Mouse (Mus musculus) central nervous system, embryonic 11.5 days (tissue): Measurements from ENCODE around the gene Morn4. TPM values are rescaled to one million over a fixed set of nuclear protein-coding genes. Genes with fewer than 3 reads are reported as not detected.

ENCODE experiments used
- polyA plus RNA-seq: library from polyadenylated mRNA; depleted of rRNA; stranded (reverse); fragments of >200 nt; gene quantifications from 2 replicates; pipeline ENCODE4 v1.2.3, GENCODE M21; 2012; rRNA removed

The Morn4 gene
- 48.5 and 49.9 TPM in 2 replicates for polyA plus RNA-seq

DNA sequence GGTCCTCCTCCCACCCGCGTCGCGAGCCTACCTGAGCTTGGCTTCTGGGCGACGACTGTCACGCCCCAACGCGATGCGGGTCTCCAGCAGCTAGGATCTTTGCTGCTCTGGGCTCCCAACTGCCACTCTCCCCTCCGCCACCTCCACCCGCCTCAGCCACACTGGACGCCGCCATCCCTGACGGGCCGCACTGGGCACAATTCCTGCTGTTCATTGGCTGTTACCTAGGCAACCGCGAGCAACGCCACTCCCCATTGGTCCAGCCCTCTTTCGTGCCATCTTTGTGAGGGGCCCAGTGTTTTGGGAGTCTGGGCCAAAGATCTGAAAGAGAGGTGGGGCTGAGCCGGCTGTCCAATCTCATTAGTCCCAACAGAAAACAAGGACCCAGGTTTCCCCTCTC lies at the start of gene Morn4:
TSS of gene Morn4 (minus strand) at position 192 of the 400 bp plus-strand sequence.

DNA sequence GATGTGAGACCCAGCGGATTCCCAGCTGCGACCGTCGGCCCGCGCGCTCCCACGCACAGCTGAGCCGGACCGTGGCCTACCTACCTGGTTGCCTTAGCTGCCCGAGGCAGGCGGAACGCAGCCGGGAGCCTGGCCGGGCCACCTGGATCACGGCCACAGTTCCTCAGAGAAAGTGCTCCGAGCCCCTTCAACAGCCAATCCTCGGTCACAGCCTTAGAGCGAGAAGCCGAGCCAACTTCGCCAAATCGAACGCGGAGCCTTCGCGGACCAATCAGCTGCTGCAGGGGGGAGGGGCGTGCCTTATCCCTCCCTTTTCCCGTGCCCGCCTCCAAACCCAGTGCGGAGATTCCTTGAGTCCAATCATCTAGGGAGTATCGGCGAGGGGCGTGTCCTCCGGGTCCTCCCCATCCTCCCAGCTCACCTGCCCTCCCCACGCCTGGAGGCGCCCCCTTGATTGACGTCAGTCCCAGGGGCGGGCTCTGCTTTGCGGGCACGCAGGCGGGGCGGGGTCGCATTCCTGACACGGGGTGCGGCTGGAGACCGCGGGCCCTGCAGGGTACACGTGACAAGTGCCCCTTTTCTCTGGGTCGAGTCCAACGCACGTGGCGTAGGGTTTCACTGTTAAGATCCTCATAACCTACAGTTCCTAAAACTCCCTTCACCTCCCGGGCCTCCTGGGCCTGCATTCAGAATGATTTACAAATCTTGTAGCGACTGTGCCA lies 42.8 kb upstream of the Morn4 start, which contains the start of gene Avpi1:
TSS of gene Avpi1 (minus strand) at position 273 of the 722 bp plus-strand sequence.

DNA sequence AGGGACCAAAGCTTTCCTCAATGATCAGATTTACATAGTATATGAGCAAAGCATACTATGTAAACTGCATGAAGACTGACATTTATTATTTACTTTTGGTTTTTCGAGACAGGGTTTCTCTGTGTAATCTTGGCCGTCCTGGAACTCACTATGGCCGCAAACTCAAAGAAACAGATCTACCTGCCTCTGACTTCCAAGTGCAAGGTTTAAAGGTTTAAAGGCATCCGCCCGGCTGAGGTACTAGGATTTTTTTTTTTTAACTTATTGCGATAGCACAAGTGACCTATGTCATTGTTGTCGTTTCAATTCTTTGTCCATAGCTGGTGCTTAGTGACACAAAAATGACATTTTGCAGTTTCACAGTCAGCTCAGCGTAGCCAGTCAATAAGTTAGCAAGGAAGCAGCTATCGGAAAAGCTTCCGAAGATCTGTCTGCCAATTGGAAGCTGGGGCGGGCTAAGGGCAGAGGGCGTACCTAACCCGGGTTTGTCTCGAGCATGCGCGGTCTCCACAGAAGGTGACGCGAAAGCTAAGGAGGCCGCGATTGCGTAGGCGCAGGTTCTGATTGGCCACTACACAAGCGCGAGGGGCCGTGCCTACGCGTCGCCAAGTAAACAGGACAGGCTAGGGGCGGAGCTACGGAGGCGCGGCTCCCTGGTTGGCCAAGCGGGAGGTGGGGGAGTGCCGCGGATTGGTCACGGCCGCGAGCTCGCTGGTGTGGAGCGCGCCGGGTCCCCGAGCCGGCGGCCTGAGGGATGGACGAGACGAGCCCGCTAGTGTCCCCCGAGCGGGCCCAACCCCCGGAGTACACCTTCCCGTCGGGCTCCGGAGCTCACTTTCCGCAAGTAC lies 3.8 kb upstream of the Morn4 start, which contains the start of gene Pi4k2a:
TSS of gene Pi4k2a (plus strand) at position 723 of the 848 bp plus-strand sequence.

DNA sequence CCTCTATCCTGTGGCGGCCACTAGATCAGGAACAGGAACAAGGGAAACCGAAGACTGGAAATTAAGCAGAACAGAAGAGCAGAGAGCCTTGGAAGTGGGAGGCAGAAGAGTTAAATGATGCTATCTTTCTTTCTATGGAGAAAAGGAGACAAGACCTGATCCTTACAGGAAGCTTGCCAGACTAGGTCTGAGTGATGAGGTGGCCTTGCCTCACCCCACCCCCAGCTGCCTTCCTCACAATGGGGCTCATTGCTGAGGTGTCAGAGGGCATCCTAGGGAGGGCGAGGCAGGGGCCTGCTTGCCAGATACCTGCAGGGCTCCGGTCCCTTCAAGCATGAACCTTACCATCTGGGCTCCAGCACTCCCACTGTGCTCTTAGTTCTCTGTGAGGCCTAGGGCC lies 34.2 kb downstream of the Morn4 start, which contains the start of gene 4933411K16Rik:
TSS of gene 4933411K16Rik (plus strand) at position 301 of the 400 bp plus-strand sequence.

DNA sequence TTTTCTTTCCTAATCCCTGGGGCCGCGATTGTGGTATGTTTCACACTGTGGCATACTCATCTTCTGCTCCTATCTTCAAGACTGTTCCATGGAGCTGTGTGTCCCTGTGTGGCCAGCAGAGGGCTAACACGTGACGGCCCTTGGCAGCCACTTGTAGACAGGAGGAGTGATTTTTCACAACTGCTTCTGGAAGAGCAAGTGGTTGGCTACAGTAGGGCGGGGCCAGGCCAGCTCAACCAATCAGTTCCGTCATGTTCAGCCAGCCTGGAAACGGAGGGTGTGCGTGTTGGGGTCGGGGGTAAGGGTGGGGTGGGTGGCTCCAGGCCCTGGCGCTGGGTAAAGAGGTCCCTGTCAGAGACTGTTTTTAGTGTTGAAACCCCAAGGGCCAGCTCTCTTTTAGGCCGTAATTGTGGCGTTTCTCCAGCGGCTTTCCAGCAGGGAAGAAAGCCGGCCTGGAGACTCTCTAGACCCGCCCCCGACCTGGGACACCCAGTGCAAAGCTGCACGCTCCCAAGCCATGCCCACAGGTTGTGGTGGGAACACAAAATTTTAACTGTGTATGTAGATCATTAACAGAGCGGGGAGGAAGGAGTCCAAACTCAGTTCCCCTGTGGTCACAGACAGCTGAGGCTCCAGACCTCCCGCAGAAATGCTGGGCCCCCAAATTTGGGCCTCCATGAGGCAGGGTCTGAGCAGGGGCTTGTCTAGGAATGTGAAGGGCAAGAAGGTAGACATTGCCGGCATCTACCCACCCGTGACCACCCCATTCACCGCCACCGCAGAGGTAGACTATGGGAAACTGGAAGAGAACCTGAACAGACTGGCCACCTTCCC lies 40.7 kb downstream of the Morn4 start, which contains the start of gene Hoga1:
TSS of gene Hoga1 (plus strand) at position 342 of the 834 bp plus-strand sequence.

DNA sequence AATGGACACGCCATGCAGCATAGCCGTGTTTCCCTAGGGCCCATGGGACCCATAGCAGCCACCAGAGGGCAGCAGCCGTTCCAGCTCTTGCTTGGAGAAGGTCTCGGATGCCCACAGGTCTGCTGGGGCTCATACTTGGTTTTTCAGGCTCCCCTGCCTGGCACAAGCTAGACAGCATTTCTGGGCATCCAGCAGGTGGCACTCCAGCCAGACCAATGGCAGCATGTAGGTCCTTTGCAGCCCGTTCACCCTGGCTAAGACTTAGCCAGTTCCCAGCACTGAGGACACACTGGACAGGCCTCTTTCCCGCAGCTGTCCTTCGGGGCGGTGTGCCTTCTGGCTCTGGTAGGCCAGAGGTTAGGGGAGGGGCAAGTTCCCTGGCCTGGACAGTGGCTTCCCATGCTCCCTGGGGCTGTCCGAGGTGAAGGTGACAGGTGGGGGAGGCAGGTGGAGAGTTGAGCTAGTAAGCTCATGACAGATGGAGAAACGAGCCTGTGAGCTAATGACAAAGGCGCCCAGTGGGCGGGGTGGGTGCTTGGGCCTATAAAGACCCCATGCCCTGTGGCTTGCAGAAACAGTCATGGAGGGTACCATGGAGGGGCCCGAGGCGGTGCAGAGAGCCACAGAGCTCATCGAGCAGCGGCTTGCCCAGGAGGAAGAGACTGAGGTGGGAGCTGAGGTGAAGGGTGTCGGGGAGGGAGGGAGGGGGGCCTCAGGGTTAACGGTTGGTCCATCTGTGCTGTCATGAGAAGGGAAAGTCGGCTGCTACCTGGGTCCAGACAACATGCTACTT lies 50.5 kb downstream of the Morn4 start, which contains the start of gene Ankrd2:
TSS of gene Ankrd2 (plus strand) at position 545 of the 793 bp plus-strand sequence.

Other genes starting within 250 kb of the Morn4 start
- 8.5 and 19.1 TPM in 2 replicates for gene Frat2, start 238.2 kb downstream of the Morn4 start, polyA plus RNA-seq
- 15.6 and 20.9 TPM in 2 replicates for gene Rrp12, start 190.2 kb downstream of the Morn4 start, polyA plus RNA-seq
- 479 and 499 TPM in 2 replicates for gene Pgam1, start 174.4 kb downstream of the Morn4 start, polyA plus RNA-seq
- 42.9 and 47.1 TPM in 2 replicates for gene Exosc1, start 152.9 kb downstream of the Morn4 start, polyA plus RNA-seq
- 66.0 and 88.5 TPM in 2 replicates for gene Zdhhc16, start 152.9 kb downstream of the Morn4 start, polyA plus RNA-seq
- gene Mms19, start 105.2 kb downstream of the Morn4 start, polyA plus RNA-seq, result 50.6 and 72.5 TPM in 2 replicates
- gene Ubtd1, start 104.6 kb downstream of the Morn4 start, polyA plus RNA-seq, result 11.9 and 16.2 TPM in 2 replicates
- gene Ankrd2, start 50.4 kb downstream of the Morn4 start, polyA plus RNA-seq, result 0.08 and 0.11 TPM in 2 replicates
- gene Hoga1, start 40.7 kb downstream of the Morn4 start, polyA plus RNA-seq, result 1.8 and 2.8 TPM in 2 replicates
- 0.50 and 0.51 TPM in 2 replicates for gene 4933411K16Rik, start 34.1 kb downstream of the Morn4 start, polyA plus RNA-seq
- gene Pi4k2a, start 4.1 kb upstream of the Morn4 start, polyA plus RNA-seq, result 36.2 and 37.6 TPM in 2 replicates
- 4.8 and 8.6 TPM in 2 replicates for gene Avpi1, start 42.7 kb upstream of the Morn4 start, polyA plus RNA-seq
- gene Marveld1, start 61.0 kb upstream of the Morn4 start, polyA plus RNA-seq, result 16.4 and 35.8 TPM in 2 replicates
- gene Zfyve27, start 77.6 kb upstream of the Morn4 start, polyA plus RNA-seq, result 60.0 and 62.2 TPM in 2 replicates
- gene Sfrp5, start 115.9 kb upstream of the Morn4 start, polyA plus RNA-seq, result 0.58 and 2.3 TPM in 2 replicates
- 3.2 and 3.3 TPM in 2 replicates for gene Golga7b, start 161.2 kb upstream of the Morn4 start, polyA plus RNA-seq